Mouse (Mus musculus) erythroblast, embryonic 14.5 days (primary cell): ENCODE measurements around the gene Dcun1d2. TPM values are rescaled to one million over a fixed set of nuclear protein-coding genes. Genes with fewer than 3 reads are reported as not detected.

ENCODE experiments used
- H3K27me3 ChIP-seq: 2 replicates; pipeline ENCODE4 v1.6.1; 2012; ENCODE audit warnings: inconsistent platforms; ENCODE audit not compliant: control insufficient read depth
- H3K36me3 ChIP-seq: 2 replicates; pipeline ENCODE4 v1.6.1; 2012; ENCODE audit warnings: mild to moderate bottlenecking, inconsistent platforms; ENCODE audit not compliant: control insufficient read depth
- H3K4me1 ChIP-seq: 2 replicates; pipeline ENCODE4 v1.6.1; 2012; ENCODE audit warnings: inconsistent platforms; ENCODE audit not compliant: control insufficient read depth
- H3K4me3 ChIP-seq: replicated peaks from 2 replicates; pipeline ENCODE3; 2012; ENCODE audit warnings: moderate library complexity, mild to moderate bottlenecking, inconsistent platforms
- H3K9me3 ChIP-seq: 2 replicates; pipeline ENCODE4 v1.6.1; 2012; ENCODE audit warnings: low read length, inconsistent platforms, mixed read lengths; ENCODE audit not compliant: control insufficient read depth
- GATA1 ChIP-seq: IDR thresholded peaks from 2 replicates; pipeline ENCODE4 v1.6.1; 2012; ENCODE audit warnings: low read length, inconsistent platforms, mixed read lengths
- TAL1 ChIP-seq: IDR thresholded peaks from 3 replicates; pipeline ENCODE4 v1.6.1; 2012; ENCODE audit warnings: low read length, inconsistent platforms, mixed read lengths
- polyA plus RNA-seq: library from polyadenylated mRNA; stranded (reverse); fragments of >175 nt; gene quantifications from 2 replicates; pipeline ENCODE4 v1.2.3, GENCODE M21; 2012

Dcun1d2 gene
- polyA plus RNA-seq, 1 experiment: 0.21 TPM

- Histone ChIP-seq H3K27me3 (no peaks in the 10 kb centered on the region), H3K36me3 (peaks cover 11% of the 10 kb centered on the region), H3K4me1 (peaks cover 4% of the 10 kb centered on the region), H3K9me3 (peaks cover 2% of the 10 kb centered on the region; the same call in 1 of the 2 replicates), H3K4me3 (no peak overlapping the region)
- TF ChIP-seq TAL1: no peak
- no peak for TF ChIP-seq GATA1
Observed at GRCm38 (mm10) chr8:13305884-13306283, 18.0 kb upstream of the Dcun1d2 start.

DNA sequence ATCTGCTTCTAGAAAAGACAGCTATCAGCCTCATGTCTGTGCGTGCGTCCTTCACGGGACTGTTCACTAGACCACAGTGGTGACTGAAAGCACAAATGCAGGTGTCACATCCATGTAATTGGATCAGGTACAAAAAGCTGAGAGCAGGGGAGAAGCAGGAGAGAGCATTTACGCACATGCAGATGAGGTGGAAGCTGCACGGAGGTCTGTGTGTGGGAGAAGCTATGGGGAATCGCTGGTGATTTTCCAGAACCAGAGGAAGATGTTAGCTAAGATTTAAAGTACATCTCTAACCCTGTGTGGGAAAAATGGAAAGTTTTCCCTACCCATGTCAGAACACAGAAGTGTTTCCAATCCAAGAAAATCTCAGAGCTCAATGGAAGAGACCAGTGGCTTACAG is 17.5 kb upstream of the Dcun1d2 start:
- H3K36me3 ChIP-seq: peaks cover 15% of the 10 kb centered on the region
- TF ChIP-seq TAL1 (no peak), GATA1 (no peak)
- H3K4me3 ChIP-seq: no peak overlapping the region
- H3K27me3 ChIP-seq: no peaks in the 10 kb centered on the region
- H3K9me3 ChIP-seq: peaks cover 2% of the 10 kb centered on the region; the same call in 1 of the 2 replicates
- H3K4me1 ChIP-seq: peaks cover 4% of the 10 kb centered on the region

- H3K27me3 ChIP-seq: no peaks in the 10 kb centered on the region
- no peak overlapping the region for H3K4me3 ChIP-seq
- H3K36me3 ChIP-seq: peaks cover 37% of the 10 kb centered on the region
- no peak for TF ChIP-seq GATA1
- no peak for TF ChIP-seq TAL1
- peaks cover 5% of the 10 kb centered on the region; the same call in 1 of the 2 replicates for H3K9me3 ChIP-seq
- H3K4me1 ChIP-seq: no peaks in the 10 kb centered on the region
Observed at GRCm38 (mm10) chr8:13301036-13301435, 13.1 kb upstream of the Dcun1d2 start.

DNA sequence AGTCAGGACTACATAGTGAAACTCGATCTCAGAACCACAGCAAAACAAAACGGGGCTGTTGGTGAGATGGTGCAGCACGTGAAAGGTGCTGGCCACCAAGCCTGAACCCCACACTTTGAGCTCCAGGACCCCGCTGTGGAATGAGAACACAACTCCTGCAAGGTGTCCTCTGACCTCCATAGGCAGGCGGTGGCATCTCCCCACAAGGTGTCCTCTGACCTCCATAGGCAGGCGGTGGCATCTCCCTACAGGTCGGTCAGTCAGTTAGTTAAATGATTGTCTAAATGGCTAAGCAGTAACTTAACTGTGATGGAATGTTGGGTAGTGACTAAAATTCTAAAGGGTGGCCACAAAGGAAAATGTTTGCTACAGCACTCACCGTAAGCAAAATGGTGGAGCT is 11.6 kb upstream of the Dcun1d2 start:
- Histone ChIP-seq H3K4me1 (no peaks in the 10 kb centered on the region), H3K9me3 (0 out of 2 replicates have a peak, but pooled peaks cover 3% of the 10 kb centered on the region), H3K27me3 (no peaks in the 10 kb centered on the region), H3K36me3 (peaks cover 52% of the 10 kb centered on the region), H3K4me3 (no peak overlapping the region)
- TF ChIP-seq TAL1 (no peak), GATA1 (no peak)

- peaks cover 48% of the 10 kb centered on the region for H3K36me3 ChIP-seq
- no peak overlapping the region for H3K4me3 ChIP-seq
- TF ChIP-seq GATA1 (no peak), TAL1 (no peak)
- no peaks in the 10 kb centered on the region for H3K27me3 ChIP-seq
- H3K4me1 ChIP-seq: peaks cover 14% of the 10 kb centered on the region
- H3K9me3 ChIP-seq: no peaks in the 10 kb centered on the region
Observed at GRCm38 (mm10) chr8:13293677-13294470, 5.9 kb upstream of the Dcun1d2 start.

- Histone ChIP-seq H3K36me3 (peaks cover 46% of the 10 kb centered on the region), H3K27me3 (no peaks in the 10 kb centered on the region), H3K9me3 (no peaks in the 10 kb centered on the region), H3K4me1 (peaks cover 25% of the 10 kb centered on the region), H3K4me3 (no peak overlapping the region)
- no peak for TF ChIP-seq GATA1
Observed at GRCm38 (mm10) chr8:13292364-13292763, 4.4 kb upstream of the Dcun1d2 start.

GRCm38 (mm10) chr8:13288646-13289045 is 715 bp upstream of the Dcun1d2 start:
- Histone ChIP-seq H3K9me3 (no peaks in the 10 kb centered on the region), H3K27me3 (no peaks in the 10 kb centered on the region), H3K4me3 (peak overlapping the region; percentile 73), H3K4me1 (peaks cover 42% of the 10 kb centered on the region), H3K36me3 (peaks cover 12% of the 10 kb centered on the region)
- TF ChIP-seq GATA1: no peak
- no peak for TF ChIP-seq TAL1

GRCm38 (mm10) chr8:13287304-13287691 is 633 bp downstream of the Dcun1d2 start:
- Histone ChIP-seq H3K36me3 (peaks cover 6% of the 10 kb centered on the region), H3K4me3 (peak overlapping the region; percentile 73), H3K9me3 (peaks cover 2% of the 10 kb centered on the region; the same call in 1 of the 2 replicates), H3K27me3 (no peaks in the 10 kb centered on the region), H3K4me1 (peaks cover 41% of the 10 kb centered on the region)
- TF ChIP-seq TAL1: no peak
- no peak for TF ChIP-seq GATA1

- Histone ChIP-seq H3K36me3 (peaks cover under 1% of the 10 kb centered on the region), H3K27me3 (no peaks in the 10 kb centered on the region), H3K9me3 (peaks cover 2% of the 10 kb centered on the region; the same call in 1 of the 2 replicates), H3K4me1 (peaks cover 21% of the 10 kb centered on the region), H3K4me3 (no peak overlapping the region)
- TF ChIP-seq GATA1 (no peak), TAL1 (no peak)
Observed at GRCm38 (mm10) chr8:13283200-13283599, 4.7 kb downstream of the Dcun1d2 start.

- peaks cover 24% of the 10 kb centered on the region for H3K36me3 ChIP-seq
- no peaks in the 10 kb centered on the region for H3K9me3 ChIP-seq
- TF ChIP-seq GATA1 (no peak), TAL1 (no peak)
- no peak overlapping the region for H3K4me3 ChIP-seq
- no peaks in the 10 kb centered on the region for H3K4me1 ChIP-seq
- H3K27me3 ChIP-seq: no peaks in the 10 kb centered on the region
Observed at GRCm38 (mm10) chr8:13276941-13277447, 10.9 kb downstream of the Dcun1d2 start.
